Mouse (Mus musculus) intestine, embryonic 14.5 days (tissue): Measurements from ENCODE around the gene Zfp644. TPM values are rescaled to one million over a fixed set of nuclear protein-coding genes. Genes with fewer than 3 reads are reported as not detected.

Source experiments
- ATAC-seq: fragments of 200-750 bp; cut with Nextera tagmentation; replicated peaks from 2 replicates; pipeline ENCODE4 v1.8.0; 2017; ENCODE audit warnings: low read depth, moderate number of reproducible peaks, moderate TSS enrichment, moderate library complexity; ENCODE audit not compliant: low FRiP score, low TSS enrichment
- DNase-seq: peaks from one replicate; pipeline ENCODE4 v3.0.0-alpha.2; 2018; ENCODE audit warnings: low spot score
- H3K27ac ChIP-seq: fragments of 300-500 bp; sonication (generic); 2 replicates; pipeline ENCODE4 v1.5.1; 2014; ENCODE audit warnings: low read depth, mild to moderate bottlenecking, control low read depth
- H3K27me3 ChIP-seq: fragments of 300-500 bp; sonication (generic); replicated peaks from 2 replicates; pipeline ENCODE4 v1.6.1; 2014; ENCODE audit warnings: low read length, control low read depth; ENCODE audit not compliant: control insufficient read depth, insufficient read depth
- H3K36me3 ChIP-seq: fragments of 300-500 bp; sonication (generic); 2 replicates; pipeline ENCODE4 v1.6.1; 2014; ENCODE audit warnings: low read length, control low read depth; ENCODE audit not compliant: control insufficient read depth, insufficient read depth
- H3K4me1 ChIP-seq: fragments of 300-500 bp; sonication (generic); replicated peaks from 2 replicates; pipeline ENCODE4 v1.6.1; 2014; ENCODE audit warnings: low read length, control low read depth, mixed read lengths; ENCODE audit not compliant: control insufficient read depth, insufficient read depth
- H3K4me2 ChIP-seq: fragments of 300-500 bp; sonication (generic); 2 replicates; pipeline ENCODE4 v1.6.1; 2014; ENCODE audit warnings: low read length
- H3K4me3 ChIP-seq: fragments of 300-500 bp; sonication (generic); 2 replicates; pipeline ENCODE4 v1.5.1; 2014; ENCODE audit warnings: low read depth, low read length, control low read depth, mixed read lengths
- H3K9ac ChIP-seq: fragments of 300-500 bp; sonication (generic); 2 replicates; pipeline ENCODE4 v1.6.1; 2014; ENCODE audit warnings: mild to moderate bottlenecking, low read length
- H3K9me3 ChIP-seq: fragments of 300-500 bp; sonication (generic); 2 replicates; pipeline ENCODE4 v1.6.1; 2016; ENCODE audit warnings: low read length, control low read depth; ENCODE audit not compliant: control insufficient read depth
- WGBS: fragments of 180-500 bp; shearing (Covaris S2); extraction: QIAGEN DNeasy Blood & Tissue Kit; methylation state at CpG from one replicate; pipeline ENCODE4 v1.1.7; 2014; 5-methylcytosine and 5-hydroxymethylcytosine counted together
- polyA plus RNA-seq: library from polyadenylated mRNA; unstranded; fragments of >200 nt; fragmentation: Nextera tagmentation; extraction: Ambion mirVana; gene quantifications from 2 replicates; pipeline ENCODE4 v1.2.1, GENCODE M21; 2014

Gene Zfp644
- polyA plus RNA-seq, 1 experiment from 2014 or later: 85.1 TPM

GRCm38 (mm10) chr5:106622193-106622592, 74.9 kb downstream of the Zfp644 start:
- no peaks in the 10 kb centered on the region for H3K4me1 ChIP-seq
- no peak for DNase-seq

GRCm38 (mm10) chr5:106620446-106620845, 76.6 kb downstream of the Zfp644 start:
- ATAC-seq: no peak
- no peak overlapping the region for H3K4me3 ChIP-seq
- no peaks in the 10 kb centered on the region for H3K27me3 ChIP-seq
- peaks cover 48% of the 10 kb centered on the region for H3K36me3 ChIP-seq
- no peaks in the 10 kb centered on the region for H3K4me1 ChIP-seq
- H3K27ac ChIP-seq: no peak overlapping the region
- no peaks in the 10 kb centered on the region for H3K9me3 ChIP-seq
- 94% methylated on average over 6 of the region's 6 CpGs for WGBS
- no peak for DNase-seq
- H3K4me2 ChIP-seq: no peak overlapping the region
- no peak overlapping the region for H3K9ac ChIP-seq

More at GRCm38 (mm10) chr5:106622193-106622592, 74.9 kb downstream of the Zfp644 start:
- no peak overlapping the region for H3K9ac ChIP-seq
- H3K4me2 ChIP-seq: no peak overlapping the region
- H3K27ac ChIP-seq: no peak overlapping the region
- peaks cover 48% of the 10 kb centered on the region for H3K36me3 ChIP-seq
- no peaks in the 10 kb centered on the region for H3K27me3 ChIP-seq
- H3K4me3 ChIP-seq: no peak overlapping the region
- no peaks in the 10 kb centered on the region for H3K9me3 ChIP-seq
- ATAC-seq: no peak
- 93% methylated on average over 5 of the region's 5 CpGs for WGBS

GRCm38 (mm10) chr5:106615006-106615405, 82.1 kb downstream of the Zfp644 start:
- Histone ChIP-seq H3K9ac (no peak overlapping the region), H3K4me3 (no peak overlapping the region), H3K9me3 (no peaks in the 10 kb centered on the region), H3K27ac (no peak overlapping the region), H3K4me2 (no peak overlapping the region), H3K27me3 (no peaks in the 10 kb centered on the region), H3K36me3 (peaks cover 25% of the 10 kb centered on the region), H3K4me1 (no peaks in the 10 kb centered on the region)
- no peak for ATAC-seq
- WGBS: 86% methylated on average over 2 of the region's 2 CpGs
- no peak for DNase-seq

GRCm38 (mm10) chr5:106614570-106614969, 82.5 kb downstream of the Zfp644 start:
- no peaks in the 10 kb centered on the region for H3K4me1 ChIP-seq
- DNase-seq: no peak
- no peak for ATAC-seq
- H3K9me3 ChIP-seq: no peaks in the 10 kb centered on the region
- no peak overlapping the region for H3K27ac ChIP-seq
- no peaks in the 10 kb centered on the region for H3K27me3 ChIP-seq
- WGBS: 72% methylated on average over 7 of the region's 7 CpGs
- H3K36me3 ChIP-seq: peaks cover 24% of the 10 kb centered on the region
- H3K4me2 ChIP-seq: no peak overlapping the region
- H3K9ac ChIP-seq: no peak overlapping the region
- H3K4me3 ChIP-seq: no peak overlapping the region

GRCm38 (mm10) chr5:106612151-106612550, 84.9 kb downstream of the Zfp644 start:
- Histone ChIP-seq H3K4me3 (no peak overlapping the region), H3K4me1 (no peaks in the 10 kb centered on the region), H3K27me3 (no peaks in the 10 kb centered on the region), H3K27ac (no peak overlapping the region), H3K36me3 (0 out of 2 replicates have a peak, but pooled peaks cover 8% of the 10 kb centered on the region), H3K4me2 (no peak overlapping the region), H3K9me3 (no peaks in the 10 kb centered on the region), H3K9ac (no peak overlapping the region)
- WGBS: 89% methylated on average over 2 of the region's 2 CpGs
- DNase-seq (no peak), ATAC-seq (no peak)

- no peak within 1 kb of the TSS for H3K27ac ChIP-seq
- no peak within 1 kb of the TSS for H3K4me2 ChIP-seq
- WGBS: 86% methylated on average over 4 of the region's 4 CpGs
- ATAC-seq (no peak), DNase-seq (no peak)
- H3K4me3 ChIP-seq: no peak within 1 kb of the TSS
- no peaks in the 10 kb centered on the region for H3K27me3 ChIP-seq
- no peak within 1 kb of the TSS for H3K9ac ChIP-seq
- peaks cover 8% of the 10 kb centered on the region; the same call in 1 of the 2 replicates for H3K36me3 ChIP-seq
- H3K4me1 ChIP-seq: no peaks in the 10 kb centered on the region
- H3K9me3 ChIP-seq: no peaks in the 10 kb centered on the region
Observed at GRCm38 (mm10) chr5:106608798-106609197, 88.3 kb downstream of the Zfp644 start, which contains the start of gene Gm17304. Gene Gm17304, plus strand, starts transcription at chr5:106609098.

GRCm38 (mm10) chr5:106607081-106607480, 90.0 kb downstream of the Zfp644 start:
- no peak overlapping the region for H3K4me3 ChIP-seq
- no peak overlapping the region for H3K27ac ChIP-seq
- H3K36me3 ChIP-seq: peaks cover 12% of the 10 kb centered on the region; the same call in 1 of the 2 replicates
- H3K4me1 ChIP-seq: no peaks in the 10 kb centered on the region
- DNase-seq (no peak), ATAC-seq (no peak)
- H3K27me3 ChIP-seq: no peaks in the 10 kb centered on the region
- no peak overlapping the region for H3K9ac ChIP-seq
- no peaks in the 10 kb centered on the region for H3K9me3 ChIP-seq
- H3K4me2 ChIP-seq: no peak overlapping the region
- 80% methylated on average over 5 of the region's 5 CpGs for WGBS

GRCm38 (mm10) chr5:106605096-106605495, 92.0 kb downstream of the Zfp644 start:
- no peak for DNase-seq
- Histone ChIP-seq H3K4me3 (no peak overlapping the region), H3K4me1 (no peaks in the 10 kb centered on the region), H3K36me3 (peaks cover 8% of the 10 kb centered on the region; the same call in 1 of the 2 replicates), H3K27me3 (no peaks in the 10 kb centered on the region), H3K4me2 (no peak overlapping the region), H3K9me3 (no peaks in the 10 kb centered on the region), H3K9ac (no peak overlapping the region), H3K27ac (no peak overlapping the region)
- WGBS: 89% methylated on average over 6 of the region's 6 CpGs
- no peak for ATAC-seq

GRCm38 (mm10) chr5:106604381-106604780, 92.7 kb downstream of the Zfp644 start:
- Histone ChIP-seq H3K9ac (no peak overlapping the region), H3K36me3 (peaks cover 8% of the 10 kb centered on the region; the same call in 1 of the 2 replicates), H3K9me3 (no peaks in the 10 kb centered on the region), H3K4me3 (no peak overlapping the region), H3K27me3 (no peaks in the 10 kb centered on the region), H3K4me1 (no peaks in the 10 kb centered on the region), H3K4me2 (no peak overlapping the region), H3K27ac (no peak overlapping the region)
- ATAC-seq (no peak), DNase-seq (no peak)
- WGBS: 91% methylated on average over 5 of the region's 5 CpGs
